Mouse (Mus musculus): ENCODE measurements around the gene Slc7a8. TPM values are rescaled to one million over a fixed set of nuclear protein-coding genes. Genes with fewer than 3 reads are reported as not detected.

Gene Slc7a8
- polyA plus RNA-seq, 1 experiment from 2014 or later: 2.8 TPM

DNA sequence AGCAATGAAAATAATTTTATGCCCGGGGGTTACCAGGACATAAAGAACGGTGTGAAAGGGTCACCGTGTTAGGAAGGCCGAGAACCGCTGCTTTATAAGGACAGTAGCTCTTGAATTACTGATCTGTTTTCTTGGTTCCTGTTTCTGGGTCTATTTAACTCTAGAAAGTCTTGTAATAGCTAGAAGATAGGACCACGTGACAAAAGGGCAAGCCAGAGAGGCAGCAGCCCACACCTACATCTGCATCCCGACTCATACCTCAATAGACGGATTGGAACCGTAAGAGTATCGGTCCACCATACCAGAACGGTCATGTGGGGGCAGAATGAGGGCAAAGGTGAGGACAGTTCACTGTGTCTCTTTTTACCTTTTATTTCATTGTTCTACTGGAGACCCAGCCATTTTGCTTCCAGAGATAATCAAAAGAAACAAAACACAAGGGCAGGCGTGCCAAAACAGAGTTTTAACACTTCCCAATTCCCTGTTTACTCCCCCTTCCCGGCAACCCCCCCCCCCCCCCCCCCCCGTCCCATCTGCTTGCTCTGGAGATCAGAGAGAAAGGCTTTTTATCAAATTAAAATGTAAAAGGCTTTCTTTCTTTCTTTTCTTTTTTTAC, 27.7 kb downstream of the Slc7a8 start:
- no peak for ATAC-seq (replicated peaks; ENCODE audit: insufficient number of reproducible peaks, insufficient read depth, low FRiP score, low read depth)

DNA sequence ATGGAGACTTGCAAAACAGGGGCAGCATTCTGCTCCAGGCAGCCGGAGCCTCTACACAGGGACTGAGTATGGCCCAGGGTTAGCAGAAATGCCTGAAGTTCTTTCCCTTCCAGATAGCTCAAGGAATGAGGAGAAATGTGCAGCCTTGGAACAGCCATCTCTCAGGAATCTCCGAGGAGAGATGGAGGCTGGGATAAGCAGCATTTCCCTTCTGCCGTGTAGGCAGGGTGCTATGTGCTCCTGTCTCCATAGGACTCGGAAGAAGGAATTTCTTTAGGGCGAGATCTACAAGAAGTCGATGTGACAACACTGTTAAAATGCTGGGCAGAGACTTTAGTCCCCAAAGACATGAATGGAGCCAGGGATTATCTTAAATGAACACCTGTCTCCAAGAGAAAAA, 28.8 kb downstream of the Slc7a8 start:
- WGBS: 66% methylated on average over 6 of the region's 6 CpGs
- 0 out of 2 replicates have a peak, but pooled peaks cover 6% of the 10 kb centered on the region for H3K4me1 ChIP-seq (replicated peaks)
- H3K9me3 ChIP-seq (replicated peaks): no peaks in the 10 kb centered on the region
- H3K9ac ChIP-seq: no peak overlapping the region
- H3K4me3 ChIP-seq: no peak overlapping the region
- H3K36me3 ChIP-seq: no peaks in the 10 kb centered on the region
- no peaks in the 10 kb centered on the region for H3K27me3 ChIP-seq
- no peak overlapping the region for H3K27ac ChIP-seq
- no peak for ATAC-seq (replicated peaks; ENCODE audit: insufficient number of reproducible peaks, insufficient read depth, low FRiP score, low read depth)
- no peak overlapping the region for H3K4me2 ChIP-seq

More for the DNA sequence above, 27.7 kb downstream of the Slc7a8 start:
- Histone ChIP-seq H3K4me2 (no peak overlapping the region), H3K9me3 (replicated peaks) (no peaks in the 10 kb centered on the region), H3K27ac (no peak overlapping the region), H3K27me3 (no peaks in the 10 kb centered on the region), H3K36me3 (no peaks in the 10 kb centered on the region), H3K4me1 (replicated peaks) (0 out of 2 replicates have a peak, but pooled peaks cover 4% of the 10 kb centered on the region), H3K4me3 (no peak overlapping the region), H3K9ac (no peak overlapping the region)
- 73% methylated on average over 14 of the region's 14 CpGs for WGBS

DNA sequence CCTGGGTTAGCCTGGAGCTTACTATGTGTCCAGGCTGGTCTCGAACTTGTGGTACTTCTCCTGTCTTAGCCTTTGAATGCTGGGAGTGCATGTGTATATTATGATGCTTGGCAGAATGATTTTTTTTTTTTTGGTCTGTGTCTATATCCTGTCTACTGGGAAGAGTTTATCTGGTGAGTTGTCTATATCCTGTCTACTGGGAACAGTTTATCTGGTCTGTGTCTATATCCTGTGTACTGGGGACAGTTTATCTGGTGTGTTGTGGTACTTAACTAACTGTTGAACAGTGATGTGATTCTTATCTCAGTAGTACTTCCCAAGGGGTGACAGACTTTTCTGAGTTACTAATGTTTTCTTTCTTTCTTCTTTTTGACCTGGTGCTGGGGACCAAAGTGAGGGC, 30.0 kb downstream of the Slc7a8 start:
- H3K9ac ChIP-seq: no peak overlapping the region
- no peaks in the 10 kb centered on the region for H3K9me3 ChIP-seq (replicated peaks)
- no peaks in the 10 kb centered on the region for H3K27me3 ChIP-seq
- 0 out of 2 replicates have a peak, but pooled peaks cover 6% of the 10 kb centered on the region for H3K4me1 ChIP-seq (replicated peaks)
- no peak overlapping the region for H3K27ac ChIP-seq
- WGBS: 81% methylated on average over 1 of the region's 1 CpGs
- H3K4me2 ChIP-seq: no peak overlapping the region
- no peaks in the 10 kb centered on the region for H3K36me3 ChIP-seq
- ATAC-seq (replicated peaks; ENCODE audit: insufficient number of reproducible peaks, insufficient read depth, low FRiP score, low read depth): no peak
- no peak overlapping the region for H3K4me3 ChIP-seq

DNA sequence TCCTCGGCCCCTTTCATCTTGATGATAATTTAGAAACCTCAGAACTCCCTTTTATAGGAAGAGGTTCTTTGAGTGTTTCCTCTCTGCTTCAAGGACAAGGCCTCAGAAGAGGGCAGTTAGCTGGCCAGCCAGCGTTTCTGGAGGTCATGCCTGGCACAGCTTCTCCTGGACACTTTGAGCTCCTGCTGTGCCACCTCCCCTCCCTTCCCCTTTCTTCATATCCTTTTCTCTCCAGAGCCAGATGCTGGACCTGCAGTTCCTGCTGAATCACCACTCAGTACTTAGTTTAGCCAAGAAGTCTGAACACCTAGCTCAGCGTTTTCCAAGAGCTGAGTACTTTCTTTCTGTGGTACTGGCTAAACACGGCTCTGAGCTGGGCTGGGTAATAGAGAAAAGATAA, 32.5 kb downstream of the Slc7a8 start:
- no peak for ATAC-seq (replicated peaks; ENCODE audit: insufficient number of reproducible peaks, insufficient read depth, low FRiP score, low read depth)
- no peak overlapping the region for H3K27ac ChIP-seq
- no peaks in the 10 kb centered on the region for H3K36me3 ChIP-seq
- no peak overlapping the region for H3K4me3 ChIP-seq
- H3K9me3 ChIP-seq (replicated peaks): no peaks in the 10 kb centered on the region
- no peak overlapping the region for H3K4me2 ChIP-seq
- H3K9ac ChIP-seq: no peak overlapping the region
- peaks cover 12% of the 10 kb centered on the region for H3K4me1 ChIP-seq (replicated peaks)
- WGBS: 64% methylated on average over 4 of the region's 4 CpGs
- H3K27me3 ChIP-seq: no peaks in the 10 kb centered on the region

DNA sequence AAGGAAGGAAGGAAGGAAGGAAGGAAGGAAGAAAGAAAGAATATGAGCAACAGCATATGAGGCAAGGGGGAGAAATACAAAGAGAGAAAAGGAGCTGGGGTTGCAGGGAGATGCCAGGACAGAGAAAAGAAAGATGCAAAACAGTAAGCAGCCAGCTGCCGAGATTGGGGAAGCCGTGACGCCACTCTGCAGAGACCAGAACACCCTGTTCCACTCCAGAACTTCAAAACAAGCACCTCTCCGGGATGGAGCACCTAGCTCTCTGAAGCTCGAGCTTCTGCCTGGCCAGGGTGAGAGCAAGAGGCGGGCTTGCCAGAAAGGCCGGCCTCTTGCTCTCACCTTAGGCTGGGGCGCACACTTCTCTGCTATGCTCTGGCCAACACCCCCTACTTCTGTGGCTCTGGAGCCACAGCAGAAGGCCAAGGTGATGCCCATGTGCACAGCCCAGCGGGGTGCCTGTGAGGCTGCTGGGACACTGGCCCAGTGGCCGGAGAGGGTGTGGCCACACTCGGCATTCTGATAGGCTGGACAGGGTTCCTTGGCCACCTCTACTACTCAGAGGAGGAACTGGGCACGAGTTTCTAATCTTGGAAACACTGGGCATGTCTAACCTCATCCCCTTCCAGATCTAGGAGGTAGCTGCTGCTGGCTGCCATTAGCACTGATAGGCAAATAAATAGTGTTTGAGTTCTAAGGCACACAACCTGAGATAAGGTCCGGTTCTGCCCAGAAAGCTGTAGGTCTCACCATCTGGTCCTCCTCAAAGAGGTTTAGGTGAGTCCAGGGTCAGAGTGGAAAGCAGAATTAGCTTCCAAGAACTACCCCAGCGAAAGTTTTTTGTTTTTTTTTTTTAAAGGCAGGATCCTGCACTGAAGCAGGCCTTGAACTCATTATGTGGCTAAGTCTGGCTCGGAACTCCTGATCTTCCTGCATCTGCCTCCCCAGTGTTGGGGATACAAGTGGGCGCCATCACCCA, 33.5 kb downstream of the Slc7a8 start:
- 75% methylated on average over 16 of the region's 16 CpGs for WGBS
- no peak overlapping the region for H3K27ac ChIP-seq
- no peak overlapping the region for H3K4me3 ChIP-seq
- no peaks in the 10 kb centered on the region for H3K9me3 ChIP-seq (replicated peaks)
- no peaks in the 10 kb centered on the region for H3K36me3 ChIP-seq
- no peaks in the 10 kb centered on the region for H3K27me3 ChIP-seq
- no peak overlapping the region for H3K9ac ChIP-seq
- 0 out of 2 replicates have a peak, but pooled peaks have one; percentile 45 for ATAC-seq (replicated peaks; ENCODE audit: insufficient number of reproducible peaks, insufficient read depth, low FRiP score, low read depth)
- H3K4me1 ChIP-seq (replicated peaks): peaks cover 13% of the 10 kb centered on the region
- H3K4me2 ChIP-seq: no peak overlapping the region

DNA sequence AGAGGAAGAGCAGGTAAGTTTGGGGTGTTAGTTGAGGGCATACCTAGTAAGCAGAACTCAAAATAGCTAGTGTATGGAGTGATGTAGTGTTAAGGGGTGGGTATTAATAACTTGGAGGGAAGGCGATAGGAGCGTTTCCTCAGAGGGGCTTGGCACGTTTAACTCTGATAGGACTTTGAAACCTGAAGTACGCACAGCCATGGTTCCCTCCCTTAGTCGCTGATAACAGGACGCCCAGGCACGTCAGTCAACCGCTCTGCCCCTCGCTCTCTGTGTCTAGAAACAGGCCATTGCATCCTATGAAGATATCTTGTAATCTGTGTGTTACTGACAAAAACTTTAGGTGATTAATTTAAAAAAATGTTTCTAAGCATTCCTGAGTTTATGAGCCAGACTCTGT, 35.7 kb downstream of the Slc7a8 start:
- no peak overlapping the region for H3K9ac ChIP-seq
- H3K4me1 ChIP-seq (replicated peaks): peaks cover 20% of the 10 kb centered on the region
- 51% methylated on average over 9 of the region's 9 CpGs for WGBS
- no peak overlapping the region for H3K27ac ChIP-seq
- no peak overlapping the region for H3K4me3 ChIP-seq
- H3K9me3 ChIP-seq (replicated peaks): no peaks in the 10 kb centered on the region
- no peak for ATAC-seq (replicated peaks; ENCODE audit: insufficient number of reproducible peaks, insufficient read depth, low FRiP score, low read depth)
- H3K36me3 ChIP-seq: no peaks in the 10 kb centered on the region
- no peaks in the 10 kb centered on the region for H3K27me3 ChIP-seq
- H3K4me2 ChIP-seq: no peak overlapping the region

DNA sequence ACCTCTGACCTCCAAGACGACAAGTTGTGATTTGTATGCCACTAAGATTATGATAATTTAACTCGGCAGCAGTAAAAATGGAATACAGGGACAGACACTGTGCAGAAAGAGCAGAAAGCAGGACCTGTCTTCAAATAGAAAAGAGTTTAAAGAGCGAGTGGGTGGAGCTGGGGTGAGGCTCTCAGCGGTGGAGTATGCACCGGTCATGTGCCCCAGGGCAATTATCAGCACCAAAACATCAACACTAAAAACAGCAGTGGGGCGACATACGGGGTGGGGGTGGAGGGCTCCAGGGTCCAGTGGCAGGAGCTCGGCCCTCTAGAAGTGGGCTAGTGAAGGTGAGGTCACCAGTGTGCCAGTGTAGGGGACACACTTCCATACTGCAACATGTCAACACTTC, 37.3 kb downstream of the Slc7a8 start:
- 35% methylated on average over 8 of the region's 8 CpGs for WGBS
- no peak overlapping the region for H3K9ac ChIP-seq

DNA sequence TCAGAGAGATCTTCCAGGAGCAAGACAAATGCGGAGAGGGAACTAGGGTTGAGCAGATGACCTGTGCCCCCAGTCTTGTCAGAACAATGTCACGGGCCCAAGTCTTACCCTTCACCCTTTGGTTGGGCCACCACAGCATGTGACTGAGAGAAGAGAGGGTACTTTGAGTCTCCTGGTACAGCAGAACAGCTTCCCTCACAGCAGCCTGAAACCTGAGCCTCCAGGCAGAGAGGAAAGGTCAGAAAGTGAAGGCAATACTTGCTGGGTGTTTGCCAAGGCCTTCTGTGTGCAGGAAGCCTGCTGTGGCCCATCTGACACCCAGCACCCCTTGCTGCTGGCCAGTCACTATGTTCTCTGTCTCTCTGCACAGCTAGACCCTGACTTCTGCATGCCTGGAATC, 39.4 kb downstream of the Slc7a8 start:
- 72% methylated on average over 2 of the region's 2 CpGs for WGBS
- Histone ChIP-seq H3K36me3 (no peaks in the 10 kb centered on the region), H3K27me3 (no peaks in the 10 kb centered on the region), H3K9ac (no peak overlapping the region), H3K27ac (no peak overlapping the region), H3K4me3 (no peak overlapping the region), H3K4me2 (no peak overlapping the region), H3K4me1 (replicated peaks) (peaks cover 18% of the 10 kb centered on the region), H3K9me3 (replicated peaks) (no peaks in the 10 kb centered on the region)
- ATAC-seq (replicated peaks; ENCODE audit: insufficient number of reproducible peaks, insufficient read depth, low FRiP score, low read depth): no peak

More for the DNA sequence above, 37.3 kb downstream of the Slc7a8 start:
- no peaks in the 10 kb centered on the region for H3K27me3 ChIP-seq
- no peaks in the 10 kb centered on the region for H3K36me3 ChIP-seq
- H3K4me3 ChIP-seq: no peak overlapping the region
- ATAC-seq (replicated peaks; ENCODE audit: insufficient number of reproducible peaks, insufficient read depth, low FRiP score, low read depth): 0 out of 2 replicates have a peak, but pooled peaks have one; percentile 24
- H3K27ac ChIP-seq: no peak overlapping the region
- H3K4me1 ChIP-seq (replicated peaks): peaks cover 20% of the 10 kb centered on the region
- no peak overlapping the region for H3K4me2 ChIP-seq
- H3K9me3 ChIP-seq (replicated peaks): no peaks in the 10 kb centered on the region

DNA sequence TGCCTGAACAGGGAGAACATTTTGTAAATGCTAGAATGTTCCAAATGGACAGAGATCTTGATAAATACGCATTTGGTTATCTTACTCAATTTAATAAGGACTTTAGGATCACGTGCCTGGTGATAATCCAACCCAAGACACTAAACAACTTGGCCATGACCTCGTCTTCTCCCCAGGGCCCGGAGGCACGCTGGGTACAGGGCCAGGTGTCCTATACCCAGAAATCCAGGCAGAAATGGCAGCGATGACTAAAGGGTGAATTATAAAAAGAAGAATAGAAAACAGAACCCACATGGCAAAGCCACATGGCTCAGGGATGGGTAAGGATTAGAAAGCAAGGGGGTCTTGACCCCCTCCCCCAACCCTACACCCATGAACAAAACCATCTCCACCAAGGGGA, 40.0 kb downstream of the Slc7a8 start:
- H3K9ac ChIP-seq: no peak overlapping the region
- H3K27me3 ChIP-seq: no peaks in the 10 kb centered on the region
- no peak for ATAC-seq (replicated peaks; ENCODE audit: insufficient number of reproducible peaks, insufficient read depth, low FRiP score, low read depth)
- H3K4me2 ChIP-seq: no peak overlapping the region
- peaks cover 23% of the 10 kb centered on the region for H3K4me1 ChIP-seq (replicated peaks)
- H3K4me3 ChIP-seq: no peak overlapping the region
- H3K9me3 ChIP-seq (replicated peaks): no peaks in the 10 kb centered on the region
- no peak overlapping the region for H3K27ac ChIP-seq
- no peaks in the 10 kb centered on the region for H3K36me3 ChIP-seq
- WGBS: 79% methylated on average over 6 of the region's 6 CpGs

DNA sequence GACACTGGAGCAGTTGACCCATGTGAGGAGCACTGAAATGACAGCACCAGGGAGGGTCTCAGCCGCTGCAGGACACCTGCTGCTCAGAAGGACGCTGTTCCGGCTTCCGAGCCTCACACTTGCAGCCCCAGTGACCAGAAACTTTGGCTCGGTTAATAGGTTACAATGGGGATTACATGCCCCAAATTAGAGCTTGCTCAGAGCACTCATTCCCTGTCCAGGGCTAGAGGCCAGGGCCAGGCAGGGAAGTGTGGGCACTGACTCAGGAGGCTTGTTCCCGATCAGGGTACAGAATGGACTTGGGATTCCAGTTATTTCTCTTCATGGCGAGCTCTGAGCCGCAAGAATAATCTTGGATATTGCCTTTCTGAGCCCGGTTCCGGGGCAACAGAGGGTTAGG, 44.1 kb downstream of the Slc7a8 start:
- WGBS: 86% methylated on average over 10 of the region's 10 CpGs

More for the DNA sequence above, 44.1 kb downstream of the Slc7a8 start:
- Histone ChIP-seq H3K36me3 (no peaks in the 10 kb centered on the region), H3K27me3 (no peaks in the 10 kb centered on the region), H3K4me3 (no peak overlapping the region), H3K27ac (no peak overlapping the region), H3K4me1 (replicated peaks) (peaks cover 11% of the 10 kb centered on the region), H3K9me3 (replicated peaks) (no peaks in the 10 kb centered on the region), H3K4me2 (no peak overlapping the region), H3K9ac (no peak overlapping the region)
- ATAC-seq (replicated peaks; ENCODE audit: insufficient number of reproducible peaks, insufficient read depth, low FRiP score, low read depth): no peak
